Mouse (Mus musculus): ENCODE measurements around the gene Ager.

DNA sequence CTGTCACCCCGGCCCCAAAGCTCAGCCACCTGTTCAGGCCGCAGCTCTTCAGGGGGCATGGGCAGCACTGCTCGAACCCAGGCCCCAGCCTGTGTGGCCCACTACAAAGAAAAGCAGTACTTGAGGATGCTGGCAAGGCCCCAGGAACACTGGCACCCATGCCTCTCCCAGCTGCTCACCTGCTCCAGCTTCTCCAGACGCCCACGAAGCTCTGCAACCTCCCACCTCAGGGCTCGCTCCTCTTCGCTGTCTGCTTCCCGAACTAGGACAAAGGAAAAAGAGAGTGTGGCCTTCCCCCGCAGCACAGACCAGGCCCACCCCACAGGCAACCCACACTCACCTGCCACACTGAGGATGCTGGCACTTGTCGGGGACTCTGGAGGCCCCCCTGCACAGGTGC, 16.2 kb downstream of the Ager start:
- TF ChIP-seq CTCF (conservative IDR thresholded peaks at IDR 0.05; ENCODE audit: low read length), result no peak
- no peak for TF ChIP-seq NANOG (IDR thresholded peaks at IDR 0.05; ENCODE audit: borderline replicate concordance, low read length)
